Comparison of ENCODE assay signal across 8 mouse cellular contexts in the genomic region with DNA sequence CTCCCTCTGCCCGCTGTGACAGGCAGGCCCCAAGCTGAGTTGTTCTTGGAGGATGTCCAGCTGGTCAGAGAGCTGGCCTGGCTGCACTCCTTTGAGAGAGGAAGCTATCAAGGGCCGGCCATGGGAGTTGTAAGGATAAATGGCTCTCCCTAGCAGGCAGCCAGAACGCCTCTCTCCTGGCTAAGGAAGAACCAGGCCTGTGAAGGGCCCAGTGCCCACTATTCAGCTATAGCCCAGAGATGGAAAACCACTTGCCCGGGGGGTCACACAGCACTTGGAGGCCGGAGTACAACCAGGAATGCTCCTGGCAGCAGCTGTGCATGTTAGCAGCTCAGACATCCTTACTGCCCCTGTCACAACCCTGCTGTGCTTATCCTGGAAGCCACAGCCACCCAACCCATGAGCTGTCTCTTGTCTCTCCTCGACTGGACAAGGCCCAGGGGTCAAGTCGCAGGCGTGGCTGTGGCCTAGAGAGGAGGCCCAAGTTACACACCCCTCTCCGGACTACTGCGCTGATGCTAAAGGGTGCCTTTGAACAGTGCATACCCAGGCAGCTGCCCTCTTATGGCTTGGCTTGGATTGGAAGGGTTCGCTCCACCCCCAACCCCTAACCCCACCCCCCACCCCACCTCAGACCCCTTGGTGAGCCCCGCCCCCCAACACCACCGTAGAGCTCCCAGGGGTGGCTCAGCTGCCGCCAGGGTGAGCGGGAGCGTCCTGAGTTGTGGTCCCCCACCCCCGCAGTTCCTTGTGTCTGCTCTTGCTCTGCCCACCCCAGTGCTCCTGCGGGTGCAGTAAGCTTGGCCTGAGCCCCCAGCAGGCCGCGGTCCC.
A peak's percentile ranks its signal among the peaks of the same experiment; 100 is the strongest.
DNase-seq lines count a peak whose midpoint lies in the region; ATAC-seq and TF ChIP-seq lines count a peak whose summit lies in the region.

No protein-coding gene starts in this region.

- WGBS in embryonic facial prominence, embryonic 14.5 days, result 16% methylated on average over 14 of the region's 20 CpGs
- WGBS in heart, embryonic 15.5 days, result 11% methylated on average over 20 of the region's 20 CpGs
- 14% methylated on average over 18 of the region's 20 CpGs for WGBS in kidney, postnatal 0 days
- WGBS in midbrain, embryonic 10.5 days, result 5% methylated on average over 19 of the region's 20 CpGs

- H3K9me3 ChIP-seq in embryonic facial prominence, embryonic 14.5 days (ENCODE audit: control insufficient read depth, low read length), result no peaks in the 10 kb centered on the region
- H3K9me3 ChIP-seq in heart, embryonic 15.5 days (replicated peaks), result no peaks in the 10 kb centered on the region
- H3K9me3 ChIP-seq in kidney, postnatal 0 days (replicated peaks; ENCODE audit: low read length), result no peaks in the 10 kb centered on the region
- H3K9me3 ChIP-seq in midbrain, embryonic 10.5 days (replicated peaks), result no peaks in the 10 kb centered on the region

- no peak for TF ChIP-seq CTCF in kidney, postnatal 0 days (IDR thresholded peaks at IDR 0.05; ENCODE audit: low read depth)

- 0 out of 2 replicates have a peak overlapping the region, but pooled peaks have one; percentile 67 for H3K27ac ChIP-seq in embryonic facial prominence, embryonic 14.5 days (replicated peaks; ENCODE audit: low read depth, low read length)
- peak overlapping the region; percentile 84 for H3K27ac ChIP-seq in heart, embryonic 15.5 days
- peak overlapping the region; percentile 48 for H3K27ac ChIP-seq in kidney, postnatal 0 days
- peak overlapping the region; percentile 84 for H3K27ac ChIP-seq in midbrain, embryonic 10.5 days (replicated peaks)

- peak overlapping the region; percentile 32 for H3K9ac ChIP-seq in embryonic facial prominence, embryonic 14.5 days (ENCODE audit: low read depth, low read length)
- H3K9ac ChIP-seq in heart, embryonic 15.5 days, result peak overlapping the region; percentile 43
- H3K9ac ChIP-seq in kidney, postnatal 0 days (ENCODE audit: low read depth, low read length), result peak overlapping the region; percentile 35; the same call in 1 of the 2 replicates

- H3K36me3 ChIP-seq in embryonic facial prominence, embryonic 14.5 days (ENCODE audit: control insufficient read depth, insufficient read depth, low read length), result no peaks in the 10 kb centered on the region
- no peaks in the 10 kb centered on the region for H3K36me3 ChIP-seq in heart, embryonic 15.5 days
- H3K36me3 ChIP-seq in kidney, postnatal 0 days (ENCODE audit: insufficient read depth, low read length), result no peaks in the 10 kb centered on the region
- no peaks in the 10 kb centered on the region for H3K36me3 ChIP-seq in midbrain, embryonic 10.5 days

- no peaks in the 10 kb centered on the region for H3K27me3 ChIP-seq in embryonic facial prominence, embryonic 14.5 days (replicated peaks; ENCODE audit: control insufficient read depth, insufficient read depth, low read length)
- H3K27me3 ChIP-seq in heart, embryonic 15.5 days, result no peaks in the 10 kb centered on the region
- H3K27me3 ChIP-seq in kidney, postnatal 0 days (ENCODE audit: insufficient read depth, low read length), result no peaks in the 10 kb centered on the region
- H3K27me3 ChIP-seq in midbrain, embryonic 10.5 days (ENCODE audit: low read depth, poor library complexity, severe bottlenecking), result peaks cover 80% of the 10 kb centered on the region

- peak; percentile 3 for ATAC-seq in embryonic facial prominence, embryonic 14.5 days (ENCODE audit: low read depth)
- ATAC-seq in heart, embryonic 15.5 days (replicated peaks; ENCODE audit: insufficient number of reproducible peaks, insufficient read depth, low FRiP score, low read depth), result peak; percentile 29
- ATAC-seq in kidney, postnatal 0 days (replicated peaks; ENCODE audit: low FRiP score, low read depth), result no peak

- peaks cover 35% of the 10 kb centered on the region for H3K4me1 ChIP-seq in embryonic facial prominence, embryonic 14.5 days (ENCODE audit: control insufficient read depth, insufficient read depth, low read length)
- H3K4me1 ChIP-seq in heart, embryonic 15.5 days (replicated peaks), result peaks cover 89% of the 10 kb centered on the region
- peaks cover 45% of the 10 kb centered on the region for H3K4me1 ChIP-seq in kidney, postnatal 0 days (replicated peaks; ENCODE audit: insufficient read depth, low read length)
- peaks cover 100% of the 10 kb centered on the region for H3K4me1 ChIP-seq in midbrain, embryonic 10.5 days

- DNase-seq in 3T3-L1 (ENCODE audit: low read depth, low spot score), result peak; percentile 86
- peak; percentile 82 for DNase-seq in adrenal gland, adult 8-10 months
- DNase-seq in embryonic facial prominence, embryonic 14.5 days (ENCODE audit: low spot score), result no peak
- peak; percentile 76 for DNase-seq in kidney, postnatal 0 days (ENCODE audit: low spot score)
- peak; percentile 67 for DNase-seq in midbrain, embryonic 10.5 days (ENCODE audit: low spot score)
- DNase-seq in thymus, postnatal 36 days, result peak; percentile 81 to 88
- DNase-seq in urinary bladder, postnatal 4 days (ENCODE audit: low spot score in 2 of 2), result no peak

- H3K4me2 ChIP-seq in embryonic facial prominence, embryonic 14.5 days (ENCODE audit: low read depth, low read length), result peak overlapping the region; percentile 46
- peak overlapping the region; percentile 54 for H3K4me2 ChIP-seq in heart, embryonic 15.5 days
- H3K4me2 ChIP-seq in kidney, postnatal 0 days (ENCODE audit: low read length), result peak overlapping the region; percentile 45

- peak overlapping the region; percentile 15 for H3K4me3 ChIP-seq in embryonic facial prominence, embryonic 14.5 days (ENCODE audit: low read depth, low read length)
- H3K4me3 ChIP-seq in heart, embryonic 15.5 days, result peak overlapping the region; percentile 25
- no peak overlapping the region for H3K4me3 ChIP-seq in kidney, postnatal 0 days (replicated peaks; ENCODE audit: low read depth, low read length)
- peak overlapping the region; percentile 46 for H3K4me3 ChIP-seq in midbrain, embryonic 10.5 days

Comparison
In these comparisons a context has a peak if more than half of its experiments do, and no peak if none do; other contexts are left out.
1. DNase-seq: peak in 3T3-L1 (single experiment), adrenal gland, adult 8-10 months (single experiment), kidney, postnatal 0 days (single experiment), midbrain, embryonic 10.5 days (single experiment) and thymus, postnatal 36 days (2 of 2); none in embryonic facial prominence, embryonic 14.5 days (single experiment) and urinary bladder, postnatal 4 days (0 of 2).
2. Peak in every context shown above with its lines, with median percentiles within 50 percentile points of each other: H3K27ac ChIP-seq, H3K4me2 ChIP-seq and H3K9ac ChIP-seq.